Mouse (Mus musculus): Measurements from ENCODE around the gene Msi2.

Gene Msi2

DNA sequence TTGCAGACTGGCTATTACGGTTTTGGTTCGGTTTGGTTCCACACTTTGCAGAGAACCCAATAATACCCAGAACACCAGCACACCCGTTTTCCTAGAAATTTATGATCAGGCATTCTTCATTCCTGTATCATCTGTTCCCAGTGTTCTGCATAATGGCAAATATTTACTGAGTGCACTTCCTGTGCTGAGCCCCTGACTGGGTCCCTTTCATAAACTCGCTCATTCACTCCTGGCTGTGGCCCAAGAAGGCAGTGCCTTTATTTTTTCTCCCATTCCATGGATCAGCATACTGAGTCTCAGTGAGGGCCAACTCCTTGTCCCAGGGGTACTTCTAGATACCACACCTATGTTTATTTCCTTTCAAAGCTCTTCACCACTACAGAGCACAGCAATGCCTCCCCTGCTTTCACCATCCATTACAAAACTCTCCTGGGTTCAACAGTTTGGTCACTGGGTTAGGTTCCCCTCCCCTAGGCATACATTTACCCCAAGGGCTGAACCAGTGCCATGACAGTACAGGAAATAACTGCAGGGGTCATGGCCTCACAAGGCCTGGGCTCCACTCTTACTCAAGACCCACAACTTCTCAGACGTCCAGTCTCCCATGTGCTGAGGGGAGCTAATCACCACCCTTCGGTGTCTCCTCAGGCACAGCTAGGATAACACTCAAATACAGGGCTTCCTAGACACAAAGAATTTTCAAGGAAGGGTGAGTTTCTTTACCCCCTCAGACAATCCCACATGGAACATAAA, 160.3 kb downstream of the Msi2 start:
- no peak for DNase-seq

GRCm38 (mm10) chr11:88557116-88557768, 161.1 kb downstream of the Msi2 start:
- DNase-seq = no peak

DNA sequence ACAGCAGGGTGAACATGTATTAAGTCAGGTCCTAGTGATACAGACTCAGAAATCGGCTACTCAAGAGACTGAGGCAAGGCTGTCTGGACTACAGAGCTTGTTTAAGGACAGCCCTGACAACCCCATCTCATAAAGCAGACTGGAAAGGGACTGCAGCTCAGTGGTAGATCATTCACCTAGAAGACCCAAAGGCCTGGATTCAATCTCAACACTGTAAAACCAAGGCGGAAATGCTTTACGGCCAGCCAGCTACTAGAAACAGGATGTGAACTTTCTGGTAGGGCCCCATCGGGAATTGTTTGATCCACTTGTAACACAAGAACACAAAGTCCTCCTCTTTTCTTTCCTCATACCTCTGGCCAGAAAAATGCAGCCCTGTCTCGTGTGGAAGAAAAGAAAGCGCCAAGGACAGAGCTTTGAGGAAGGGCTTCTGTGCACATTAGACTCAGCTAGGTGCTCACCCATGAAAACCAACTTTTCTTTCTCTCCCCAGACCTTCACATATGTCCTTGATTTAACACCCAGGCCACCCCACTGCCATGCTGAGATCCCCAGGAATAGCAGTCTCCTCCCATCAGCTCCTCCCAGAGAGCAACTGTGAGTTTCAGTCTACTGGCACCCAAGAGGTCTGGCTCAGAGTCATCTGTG, 162.3 kb downstream of the Msi2 start:
- DNase-seq = no peak

GRCm38 (mm10) chr11:88555232-88555818, 163.0 kb downstream of the Msi2 start:
- DNase-seq = no peak

- no peak for DNase-seq
Observed at GRCm38 (mm10) chr11:88553521-88554310, 164.6 kb downstream of the Msi2 start.

DNA sequence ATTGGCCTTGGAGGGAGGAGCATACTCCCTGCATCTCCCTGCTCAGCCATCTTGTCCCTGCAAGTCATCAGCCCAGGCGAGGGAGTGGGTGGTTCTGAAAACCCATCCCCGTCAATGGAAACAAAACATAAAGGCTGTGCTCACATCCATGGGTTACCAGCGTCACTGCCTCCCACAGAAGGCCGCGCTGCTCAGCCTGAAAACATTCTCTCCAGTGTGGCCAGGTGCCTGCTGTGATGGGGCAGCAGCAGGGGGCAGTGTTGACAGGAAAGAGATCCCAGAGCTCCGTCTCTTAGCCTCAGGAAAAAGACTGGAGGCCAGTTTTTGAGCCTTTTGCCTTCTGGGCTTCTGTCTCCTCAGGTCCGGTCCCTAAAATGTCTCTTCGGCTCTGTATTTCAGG, 165.3 kb downstream of the Msi2 start:
- peak; percentile 57 for DNase-seq

DNA sequence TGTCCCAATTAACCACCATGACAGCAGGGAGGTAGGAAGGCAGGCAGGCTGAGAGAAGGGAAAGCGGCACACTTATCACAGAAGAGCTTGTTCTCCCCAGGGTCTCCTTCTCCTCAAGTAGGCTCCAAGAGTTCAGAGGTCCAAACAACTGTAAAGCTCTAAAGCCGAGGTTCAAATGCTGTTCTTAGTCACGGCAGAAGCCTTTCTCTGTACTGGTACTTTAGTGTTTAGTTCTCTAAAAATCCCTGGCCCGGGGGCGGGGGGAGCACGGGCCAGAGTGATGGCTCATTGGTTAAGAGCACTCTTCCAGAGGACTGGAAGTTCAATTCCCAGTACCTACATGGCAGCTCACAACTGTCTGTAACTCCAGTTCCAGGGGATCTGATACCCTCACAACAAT, 165.9 kb downstream of the Msi2 start:
- DNase-seq = no peak

DNA sequence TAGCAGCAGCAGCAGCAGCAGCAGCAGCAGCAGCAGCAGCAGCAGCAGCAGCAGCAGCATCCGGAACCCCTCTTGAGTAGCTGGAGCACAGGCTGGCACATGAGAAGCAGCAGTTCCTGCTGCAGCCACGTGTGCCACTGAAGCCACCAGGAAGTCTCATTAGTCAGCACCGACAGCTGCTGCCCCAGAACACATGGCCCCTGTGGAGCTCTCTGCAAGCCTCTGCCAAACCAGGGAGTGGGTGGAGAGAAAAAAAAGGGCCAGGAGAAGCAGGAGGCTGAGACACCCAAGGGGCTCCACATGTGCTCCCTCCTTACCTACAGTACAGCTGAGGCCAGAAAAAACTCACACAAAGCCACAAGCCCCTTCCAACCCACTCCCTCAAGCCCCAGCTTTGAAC, 167.3 kb downstream of the Msi2 start:
- peak; percentile 69 for DNase-seq

DNA sequence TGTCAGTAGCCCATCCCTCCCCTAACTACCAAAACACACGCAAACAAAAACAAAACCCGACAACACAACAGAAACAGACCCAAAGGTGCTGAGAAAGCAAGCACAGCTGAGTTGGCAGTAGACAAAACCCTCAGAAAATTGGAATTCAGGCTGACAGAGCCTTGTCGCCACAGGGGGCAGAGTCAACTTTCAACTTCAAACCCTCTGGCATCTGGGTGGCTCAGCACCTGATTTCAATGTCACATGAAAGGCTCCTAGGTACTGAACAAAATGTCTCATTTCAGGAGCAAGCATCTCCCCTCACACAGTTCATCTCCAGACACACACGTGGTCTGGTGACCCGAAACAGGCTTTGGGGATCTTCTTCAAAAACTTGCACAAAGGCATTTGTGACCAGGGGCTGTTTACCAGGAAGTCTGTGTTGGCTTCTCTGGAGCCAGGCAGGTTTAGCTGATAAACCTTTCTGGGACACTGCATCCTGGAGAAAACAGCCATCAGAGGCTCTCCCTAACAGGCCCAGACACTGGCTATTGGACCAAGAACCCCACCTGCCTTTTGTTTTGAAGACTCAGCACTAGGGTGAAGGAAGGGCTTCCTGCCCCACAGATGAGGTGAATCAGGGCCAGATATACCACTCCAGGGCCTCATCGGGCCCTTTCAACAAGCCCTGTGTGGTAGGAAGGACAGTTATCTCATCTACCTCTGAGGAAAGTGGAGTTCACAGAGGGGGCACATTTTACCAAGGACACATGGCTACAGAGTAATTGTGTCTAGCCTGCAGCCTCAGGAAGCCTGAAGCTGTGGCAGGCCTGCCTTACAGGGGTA, 168.0 kb downstream of the Msi2 start:
- no peak for DNase-seq

- no peak for DNase-seq
Observed at GRCm38 (mm10) chr11:88549529-88549900, 168.8 kb downstream of the Msi2 start.

DNA sequence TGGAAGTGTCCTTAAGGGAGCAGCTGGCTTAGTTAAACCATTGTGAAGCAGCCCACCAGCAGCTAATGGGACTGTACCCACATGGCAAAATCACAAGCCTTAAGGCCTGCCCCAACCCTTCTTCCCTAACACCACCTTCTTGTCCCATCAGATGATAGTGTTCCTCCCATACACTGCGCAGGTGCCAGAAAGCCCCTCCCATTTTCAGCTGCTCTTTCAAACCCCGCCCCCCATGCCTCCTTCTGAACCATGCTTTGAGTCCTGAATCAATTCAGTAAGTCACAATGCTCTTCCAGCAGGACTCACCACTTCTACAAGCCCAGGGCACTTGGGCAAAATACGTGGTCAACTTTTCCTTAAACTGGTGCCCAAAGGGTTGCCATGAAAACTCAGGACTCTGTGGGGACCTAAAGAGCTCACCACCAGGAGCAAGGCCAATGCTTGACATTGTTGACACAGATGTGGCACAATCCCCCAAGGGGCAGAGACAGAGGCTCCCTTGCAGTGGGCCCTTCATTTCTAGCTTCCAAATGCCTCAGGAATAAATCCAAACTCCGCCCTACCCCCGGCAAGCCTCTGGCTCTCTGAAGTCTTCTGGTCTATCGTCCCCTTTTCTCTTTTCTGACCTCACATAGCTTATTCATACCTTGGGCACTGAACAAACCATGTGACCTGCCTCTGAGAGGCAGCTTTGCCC, 169.3 kb downstream of the Msi2 start:
- DNase-seq = no peak

DNA sequence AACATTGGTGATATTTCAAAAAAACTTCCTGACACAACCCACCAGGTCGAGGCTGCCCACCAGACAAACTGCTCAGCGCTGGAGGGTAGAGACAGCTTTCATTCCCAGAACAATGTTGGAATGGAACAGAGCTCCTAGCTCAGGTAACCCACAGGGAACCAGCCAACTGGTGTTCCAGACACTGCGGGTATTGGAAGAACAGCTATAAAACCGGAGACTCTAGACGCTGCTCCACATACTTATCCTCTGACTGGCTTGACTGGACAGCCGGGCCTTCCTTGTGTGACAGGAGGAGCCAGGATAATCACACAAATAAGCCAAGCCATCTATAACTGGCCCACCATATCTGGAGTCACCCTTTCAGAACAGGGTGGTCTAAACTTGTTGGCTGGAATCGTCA, 169.9 kb downstream of the Msi2 start:
- DNase-seq = no peak

- DNase-seq = no peak
Observed at GRCm38 (mm10) chr11:88543771-88544170, 174.5 kb downstream of the Msi2 start.

DNA sequence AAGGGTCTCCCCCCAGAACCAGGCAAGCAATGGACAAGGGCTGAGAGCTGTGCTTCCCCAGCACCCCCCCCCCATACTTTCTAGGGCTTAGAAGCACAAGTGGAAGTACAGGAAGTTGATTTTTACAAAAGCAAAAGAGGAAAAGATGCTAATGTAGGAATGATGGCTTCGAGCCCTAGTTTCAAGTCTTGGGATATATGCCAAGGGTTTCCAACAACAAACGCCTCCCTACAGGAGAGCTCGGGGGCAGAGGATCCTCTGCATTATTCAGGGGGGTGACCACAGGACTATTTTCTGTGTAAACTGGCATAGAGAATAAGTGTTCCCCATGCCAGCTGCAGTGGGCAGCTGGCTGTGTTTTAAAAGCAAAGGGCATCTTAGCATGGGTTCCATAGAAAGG, 175.5 kb downstream of the Msi2 start:
- DNase-seq = no peak

DNA sequence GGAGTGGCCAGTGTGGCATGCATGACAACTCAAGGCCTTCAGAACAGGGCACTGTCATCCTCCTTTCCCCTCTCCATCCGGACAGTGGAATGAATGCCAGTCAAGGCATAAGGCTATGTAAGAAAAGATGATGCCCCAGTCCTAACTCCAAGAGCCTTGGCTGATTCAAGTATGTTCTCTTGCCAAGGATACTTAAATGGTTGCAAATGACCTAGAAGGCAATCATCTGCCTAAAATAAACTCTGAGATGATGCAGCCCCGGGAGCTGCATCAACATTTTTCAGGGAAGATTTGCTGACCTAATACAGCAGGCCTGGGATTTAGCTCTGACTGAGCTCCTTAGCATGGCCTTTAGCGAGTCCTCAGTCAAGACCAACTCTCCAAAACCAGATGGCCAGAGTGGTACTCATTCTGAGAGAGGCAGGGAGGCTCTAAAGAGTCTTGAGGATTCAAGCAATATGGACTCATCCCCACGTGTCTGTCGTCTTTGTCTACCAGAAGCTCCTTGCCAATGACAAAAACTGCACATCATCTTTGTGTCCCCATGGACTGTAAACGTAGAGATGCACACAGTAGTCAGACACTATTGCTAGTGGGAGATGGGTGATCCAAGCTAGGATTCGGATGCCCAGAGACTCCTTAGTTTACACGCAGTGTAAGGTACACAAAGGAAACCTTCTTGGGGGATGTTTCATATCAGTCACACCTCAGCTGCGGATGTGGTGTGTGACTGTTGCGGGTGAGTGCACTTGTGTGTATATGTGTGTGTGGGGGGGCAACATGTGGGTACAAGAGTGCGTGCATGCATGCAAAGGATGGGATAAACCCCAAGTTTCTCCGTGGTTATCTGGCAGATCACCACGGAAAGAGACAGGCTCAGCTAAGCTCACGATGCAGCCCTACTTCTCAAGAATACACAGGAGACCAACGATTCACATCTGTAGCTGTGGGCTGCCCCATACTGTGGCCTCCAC, 176.4 kb downstream of the Msi2 start:
- DNase-seq = no peak

- no peak for DNase-seq
Observed at GRCm38 (mm10) chr11:88539637-88540478, 178.5 kb downstream of the Msi2 start.

DNA sequence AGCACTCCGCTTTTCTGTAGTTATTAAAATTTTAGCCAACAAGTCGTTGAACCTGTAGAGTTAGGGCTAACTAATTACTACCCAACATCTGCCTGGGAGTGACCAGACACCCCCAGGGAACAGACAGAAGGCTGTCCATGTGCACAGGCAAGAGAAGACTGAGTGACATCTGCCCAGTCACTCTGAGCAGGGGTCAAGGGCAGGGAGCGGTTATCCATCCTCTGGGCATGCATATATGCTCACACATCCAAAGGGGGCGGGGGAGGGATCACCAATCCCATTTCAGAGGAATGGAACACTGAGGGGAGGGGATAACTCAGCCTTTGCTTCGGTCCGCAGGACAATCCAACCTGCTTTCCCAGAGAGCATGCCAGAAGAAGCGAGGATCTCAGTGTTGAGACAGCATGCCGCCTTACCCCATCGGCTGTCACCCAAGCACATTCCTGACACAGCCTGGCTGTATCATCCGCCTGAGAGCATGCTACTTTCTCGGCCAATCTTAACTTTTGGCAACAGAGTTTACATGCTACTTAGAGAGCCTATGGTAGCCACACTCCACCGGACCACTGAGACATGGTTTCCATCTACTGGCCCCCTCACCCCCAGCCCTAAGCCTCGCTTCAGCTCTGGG, 179.5 kb downstream of the Msi2 start:
- DNase-seq = no peak

GRCm38 (mm10) chr11:88537344-88537743, 181.0 kb downstream of the Msi2 start:
- DNase-seq = no peak

- no peak for DNase-seq
Observed at GRCm38 (mm10) chr11:88536861-88537260, 181.5 kb downstream of the Msi2 start.

Data from layer of hippocampus, adult 9-11 months (tissue).